Mouse (Mus musculus): ENCODE measurements around the gene Gcsh.

DNA sequence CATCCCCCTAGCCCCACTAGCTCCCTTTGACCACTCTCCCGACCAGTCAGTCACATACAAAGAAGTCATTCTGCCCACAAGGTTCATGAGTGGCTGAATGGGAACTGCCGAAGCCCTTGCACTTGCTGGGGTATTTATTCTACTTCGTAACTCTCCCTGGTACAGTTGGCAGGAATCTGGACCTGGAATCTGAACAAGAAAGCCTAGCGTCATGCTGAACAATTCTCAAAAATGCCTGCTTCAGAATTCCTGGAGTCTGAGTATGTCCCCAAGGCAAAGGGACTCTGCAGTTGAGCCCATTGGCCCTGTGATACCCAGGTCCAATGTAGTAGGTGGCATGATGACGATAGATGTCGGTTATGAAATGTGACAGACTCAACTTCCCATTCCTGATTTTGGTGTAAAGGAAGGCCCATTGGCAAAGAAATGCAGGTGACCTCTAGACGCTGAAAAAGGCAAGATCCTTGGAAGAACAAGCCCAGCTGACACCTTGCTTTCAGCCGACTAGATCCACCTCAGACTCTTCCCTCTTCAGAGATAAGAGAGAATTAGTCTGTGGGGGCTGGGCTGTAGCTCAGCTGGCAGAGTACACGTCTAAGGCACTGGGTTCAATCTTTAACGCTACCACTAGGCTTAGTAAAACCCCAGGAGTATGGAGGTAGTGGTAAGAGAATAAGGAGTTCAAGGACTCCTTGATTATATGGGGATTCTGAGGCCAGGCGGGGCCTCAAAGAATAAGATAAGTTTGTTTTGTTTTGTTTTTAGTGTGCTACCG lies 50.9 kb downstream of the Gcsh start:
- TF ChIP-seq E2F4 (IDR thresholded peaks at IDR 0.05; ENCODE audit: insufficient read depth) = no peak
- no peak for TF ChIP-seq POLR2A (IDR thresholded peaks at IDR 0.05; ENCODE audit: insufficient read length, low read depth)
- no peak for TF ChIP-seq MYOG (IDR thresholded peaks at IDR 0.05; ENCODE audit: control insufficient read depth in 1 of 3, insufficient read depth in 1 of 3, insufficient read length in 2 of 3, low read depth in 2 of 3)
- no peak for TF ChIP-seq CEBPB (IDR thresholded peaks at IDR 0.05; ENCODE audit: insufficient read depth, poor library complexity, severe bottlenecking)
- no peak for TF ChIP-seq USF1 (IDR thresholded peaks at IDR 0.05; ENCODE audit: low read depth)
- TF ChIP-seq POLR2AphosphoS2 (IDR thresholded peaks at IDR 0.05; ENCODE audit: insufficient read length, low read depth) = no peak
- no peak for TF ChIP-seq MYOD1 (IDR thresholded peaks at IDR 0.05; ENCODE audit: control insufficient read depth in 1 of 3, insufficient read length in 2 of 3, low read depth in 2 of 3)

Measured in myocyte (in vitro differentiated cells).